Mouse (Mus musculus) liver, embryonic 18 days (tissue): ENCODE results near the gene Neu4. TPM values are rescaled to one million over a fixed set of nuclear protein-coding genes. Genes with fewer than 3 reads are reported as not detected.

Source experiments
- polyA plus RNA-seq: library from polyadenylated mRNA; depleted of rRNA; stranded (reverse); fragments of >200 nt; gene quantifications from 2 replicates; pipeline ENCODE4 v1.2.3, GENCODE M21; 2012; rRNA removed

Neu4 gene
- polyA plus RNA-seq, result not detected in 2 replicates

GRCm38 (mm10) chr1:94020151-94020550, at the start of gene Neu4:
Gene Neu4, plus strand, starts transcription at chr1:94020451.

GRCm38 (mm10) chr1:93990209-93990608, 30.0 kb upstream of the Neu4 start, which contains the start of gene Gal3st2c:
Gene Gal3st2c, plus strand, starts transcription at chr1:93990509.

GRCm38 (mm10) chr1:94052373-94052772, 32.1 kb downstream of the Neu4 start, which contains the start of gene Pdcd1:
Gene Pdcd1, minus strand, starts transcription at chr1:94052553.

Other genes with a start within 250 kb of the Neu4 start
- gene Dtymk, start 218.5 kb upstream of the Neu4 start, polyA plus RNA-seq, result 74.8 and 75.7 TPM in 2 replicates
- gene Ing5, start 216.5 kb upstream of the Neu4 start, polyA plus RNA-seq, result 4.8 and 4.9 TPM in 2 replicates
- 7.7 and 7.8 TPM in 2 replicates for gene D2hgdh, start 195.5 kb upstream of the Neu4 start, polyA plus RNA-seq
- 0.12 and 0.13 TPM in 2 replicates for gene Gal3st2, start 159.1 kb upstream of the Neu4 start, polyA plus RNA-seq
- gene Gal3st2b, start 102.1 kb upstream of the Neu4 start, polyA plus RNA-seq, result 0.02 TPM in 1 of 2 replicates, not detected in the other
- not detected in 2 replicates for gene Gal3st2c, start 29.9 kb upstream of the Neu4 start, polyA plus RNA-seq
- gene Pdcd1, start 32.1 kb downstream of the Neu4 start, polyA plus RNA-seq, result 0.07 and 0.13 TPM in 2 replicates